Mouse (Mus musculus): ENCODE data around the gene Kbtbd13.

DNA sequence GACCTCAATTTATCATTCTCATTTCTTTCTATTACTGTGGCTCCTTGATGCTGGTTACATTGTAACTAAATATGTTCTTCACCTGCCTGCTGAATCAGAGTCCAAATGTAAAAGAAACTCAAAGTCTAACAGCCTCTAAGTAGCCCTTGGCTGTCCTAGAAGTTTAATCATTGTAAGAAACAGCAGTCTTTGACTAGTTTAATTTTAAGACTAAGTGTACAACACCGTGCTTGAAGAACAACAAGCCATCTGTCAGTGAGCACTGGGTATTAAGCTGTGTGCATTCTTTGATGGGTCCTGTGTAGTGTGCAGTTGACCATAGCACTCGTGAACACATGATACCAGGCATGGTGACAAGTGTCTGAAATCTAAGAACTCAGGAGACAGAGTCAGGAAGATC lies 36.1 kb upstream of the Kbtbd13 start:
- TF ChIP-seq POLR2A (IDR thresholded peaks at IDR 0.05; ENCODE audit: low read depth, low read length): no peak
- no peak for TF ChIP-seq CTCF (IDR thresholded peaks at IDR 0.05; ENCODE audit: extremely low read depth, insufficient read length, insufficient replicate concordance, low read depth, low read length)

Data from small intestine, adult 2 months (tissue).